Mouse (Mus musculus) thymus, postnatal 0 days (tissue): ENCODE results near the gene Svop. TPM values are rescaled to one million over a fixed set of nuclear protein-coding genes. Genes with fewer than 3 reads are reported as not detected.

ENCODE experiments used
- DNase-seq: peaks from one replicate; pipeline ENCODE4 v3.0.0-alpha.2; 2015; ENCODE audit warnings: low spot score
- polyA plus RNA-seq: library from polyadenylated mRNA; unstranded; fragments of >200 nt; fragmentation: Nextera tagmentation; extraction: Ambion mirVana; gene quantifications from 2 replicates; pipeline ENCODE4 v1.2.1, GENCODE M21; 2015

Gene Svop
- not detected in 2 replicates for polyA plus RNA-seq

- peak; percentile 17 for DNase-seq
Observed at GRCm38 (mm10) chr5:114091057-114091807, at the start of gene Svop. Svop (minus strand) TSS chr5:114091570.

- DNase-seq, result no peak
Observed at GRCm38 (mm10) chr5:114139175-114139574, 47.8 kb upstream of the Svop start.

- DNase-seq, result no peak
Observed at GRCm38 (mm10) chr5:114138277-114139164, 47.2 kb upstream of the Svop start.

- DNase-seq, result no peak
Observed at GRCm38 (mm10) chr5:114137481-114138276, 46.3 kb upstream of the Svop start.

GRCm38 (mm10) chr5:114135516-114135915, 44.1 kb upstream of the Svop start:
- DNase-seq, result peak; percentile 13

- peak; percentile 28 for DNase-seq
Observed at GRCm38 (mm10) chr5:114134091-114134534, 42.7 kb upstream of the Svop start.

GRCm38 (mm10) chr5:114132841-114133240, 41.5 kb upstream of the Svop start:
- no peak for DNase-seq

- peak; percentile 69 for DNase-seq
Observed at GRCm38 (mm10) chr5:114131521-114131840, 40.1 kb upstream of the Svop start.

- DNase-seq, result peak; percentile 91
Observed at GRCm38 (mm10) chr5:114130698-114131520, 39.5 kb upstream of the Svop start.

- DNase-seq, result peak; percentile 76
Observed at GRCm38 (mm10) chr5:114130211-114130605, 38.8 kb upstream of the Svop start, which contains the start of gene Ung. Ung (plus strand) TSS chr5:114130386.

GRCm38 (mm10) chr5:114129550-114130210, 38.3 kb upstream of the Svop start:
- no peak for DNase-seq

GRCm38 (mm10) chr5:114127374-114128349, 36.3 kb upstream of the Svop start, which contains the start of gene Alkbh2:
Alkbh2 (minus strand) TSS chr5:114128218.
- DNase-seq, result peak; percentile 88

- DNase-seq, result no peak
Observed at GRCm38 (mm10) chr5:114126499-114127244, 35.3 kb upstream of the Svop start.

GRCm38 (mm10) chr5:114126008-114126407, 34.6 kb upstream of the Svop start:
- DNase-seq, result no peak

- no peak for DNase-seq
Observed at GRCm38 (mm10) chr5:114119806-114120205, 28.4 kb upstream of the Svop start.

GRCm38 (mm10) chr5:114116586-114116985, 25.2 kb upstream of the Svop start:
- DNase-seq, result no peak

- DNase-seq, result no peak
Observed at GRCm38 (mm10) chr5:114115030-114115429, 23.7 kb upstream of the Svop start.

- DNase-seq, result no peak
Observed at GRCm38 (mm10) chr5:114113334-114113733, 22.0 kb upstream of the Svop start.
